Mouse (Mus musculus): ENCODE measurements around the gene Bbs5. TPM values are rescaled to one million over a fixed set of nuclear protein-coding genes. Genes with fewer than 3 reads are reported as not detected.
"Not testable (repeated sequence)": the region's sequence is repeated elsewhere in the genome, so short reads cannot be mapped to it uniquely, and the experiment has no call there.

Gene Bbs5
- polyA plus RNA-seq, 1 experiment from 2014 or later = 21.7 TPM

DNA sequence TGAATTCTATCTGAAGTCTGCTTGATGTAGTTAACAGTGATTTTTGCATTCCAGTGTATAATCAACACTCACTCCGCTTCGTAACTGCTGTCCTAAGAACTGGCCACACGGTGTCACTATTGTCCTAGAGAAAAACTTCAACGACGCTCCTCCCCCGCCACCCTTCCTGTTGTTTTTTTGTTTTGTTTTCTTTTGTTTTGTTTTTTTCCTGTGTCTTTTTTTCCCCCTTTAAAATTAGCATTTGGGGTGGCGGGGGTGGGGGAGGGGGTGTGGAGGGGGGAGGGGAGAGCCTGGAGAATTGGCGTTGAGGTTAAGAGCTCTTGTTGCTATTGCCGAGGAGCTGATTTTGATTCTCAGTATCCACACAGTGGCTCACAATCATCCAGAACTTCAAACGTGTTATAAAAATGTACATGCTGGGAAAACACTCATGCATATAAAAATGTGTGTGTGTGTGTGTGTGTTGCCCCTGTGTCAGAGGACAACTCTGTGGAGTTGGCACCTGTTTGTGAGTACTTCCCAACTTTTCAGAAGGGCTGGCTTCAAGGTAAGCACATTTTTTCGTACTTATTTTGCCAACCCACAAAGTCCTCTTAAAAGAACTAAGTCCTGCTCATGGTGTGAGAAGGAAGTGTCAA, 11.8 kb upstream of the Bbs5 start:
- Histone ChIP-seq H3K27me3 (no peaks in the 10 kb centered on the region), H3K4me3 (peak overlapping the region; percentile 31), H3K4me1 (0 out of 2 replicates have a peak, but pooled peaks cover 2% of the 10 kb centered on the region), H3K36me3 (no peaks in the 10 kb centered on the region), H3K9me3 (no peaks in the 10 kb centered on the region), H3K9ac (replicated peaks) (no peak overlapping the region), H3K27ac (replicated peaks) (no peak overlapping the region), H3K4me2 (replicated peaks) (peak overlapping the region; percentile 40)
- peak; percentile 36; the same call in 1 of the 2 replicates for ATAC-seq (replicated peaks)
- 11% methylated on average over 11 of the region's 11 CpGs for WGBS

GRCm38 (mm10) chr2:69635807-69636206, 11.2 kb upstream of the Bbs5 start:
- no peaks in the 10 kb centered on the region for H3K9me3 ChIP-seq
- no peak overlapping the region for H3K27ac ChIP-seq (replicated peaks)
- H3K9ac ChIP-seq (replicated peaks) = no peak overlapping the region
- ATAC-seq (replicated peaks) = no peak; the same call in 1 of the 2 replicates
- H3K4me1 ChIP-seq = 0 out of 2 replicates have a peak, but pooled peaks cover 2% of the 10 kb centered on the region
- no peak overlapping the region for H3K4me3 ChIP-seq
- 73% methylated on average over 6 of the region's 6 CpGs for WGBS
- H3K4me2 ChIP-seq (replicated peaks) = no peak overlapping the region
- no peaks in the 10 kb centered on the region for H3K27me3 ChIP-seq
- H3K36me3 ChIP-seq = no peaks in the 10 kb centered on the region

DNA sequence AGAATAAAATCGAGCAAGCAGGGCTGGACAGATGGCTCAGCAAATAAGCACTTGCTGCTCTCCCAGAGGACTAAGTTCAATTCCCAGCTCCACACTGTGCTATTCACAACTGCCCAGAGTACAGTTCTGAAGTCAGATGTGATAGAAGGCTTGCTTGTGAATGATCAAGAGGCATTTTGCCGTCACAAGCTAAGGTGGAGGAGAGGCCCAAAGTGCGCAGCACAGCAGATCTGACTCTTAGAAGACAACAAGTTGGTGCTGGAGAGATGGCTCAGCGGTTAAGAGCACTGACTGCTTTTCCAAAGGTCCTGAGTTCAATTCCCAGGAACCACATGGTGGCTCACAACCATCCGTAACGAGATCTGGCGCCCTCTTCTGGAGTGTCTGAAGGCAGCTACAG, 9.0 kb upstream of the Bbs5 start:
- not testable (repeated sequence) for ATAC-seq (replicated peaks); H3K9ac ChIP-seq (replicated peaks); H3K4me1 ChIP-seq; H3K4me2 ChIP-seq (replicated peaks); H3K9me3 ChIP-seq; H3K27ac ChIP-seq (replicated peaks); H3K27me3 ChIP-seq; H3K36me3 ChIP-seq; H3K4me3 ChIP-seq
- 79% methylated on average over 7 of the region's 7 CpGs for WGBS

- no peaks in the 10 kb centered on the region for H3K27me3 ChIP-seq
- ATAC-seq (replicated peaks) = peak; percentile 66
- H3K4me1 ChIP-seq = 0 out of 2 replicates have a peak, but pooled peaks cover 2% of the 10 kb centered on the region
- WGBS = 42% methylated on average over 10 of the region's 10 CpGs
- no peaks in the 10 kb centered on the region for H3K9me3 ChIP-seq
- no peak overlapping the region for H3K27ac ChIP-seq (replicated peaks)
- H3K4me3 ChIP-seq = no peak overlapping the region
- no peaks in the 10 kb centered on the region for H3K36me3 ChIP-seq
- peak overlapping the region; percentile 22; the same call in 1 of the 2 replicates for H3K4me2 ChIP-seq (replicated peaks)
- no peak overlapping the region for H3K9ac ChIP-seq (replicated peaks)
Measured at GRCm38 (mm10) chr2:69640100-69640499, 6.9 kb upstream of the Bbs5 start.

DNA sequence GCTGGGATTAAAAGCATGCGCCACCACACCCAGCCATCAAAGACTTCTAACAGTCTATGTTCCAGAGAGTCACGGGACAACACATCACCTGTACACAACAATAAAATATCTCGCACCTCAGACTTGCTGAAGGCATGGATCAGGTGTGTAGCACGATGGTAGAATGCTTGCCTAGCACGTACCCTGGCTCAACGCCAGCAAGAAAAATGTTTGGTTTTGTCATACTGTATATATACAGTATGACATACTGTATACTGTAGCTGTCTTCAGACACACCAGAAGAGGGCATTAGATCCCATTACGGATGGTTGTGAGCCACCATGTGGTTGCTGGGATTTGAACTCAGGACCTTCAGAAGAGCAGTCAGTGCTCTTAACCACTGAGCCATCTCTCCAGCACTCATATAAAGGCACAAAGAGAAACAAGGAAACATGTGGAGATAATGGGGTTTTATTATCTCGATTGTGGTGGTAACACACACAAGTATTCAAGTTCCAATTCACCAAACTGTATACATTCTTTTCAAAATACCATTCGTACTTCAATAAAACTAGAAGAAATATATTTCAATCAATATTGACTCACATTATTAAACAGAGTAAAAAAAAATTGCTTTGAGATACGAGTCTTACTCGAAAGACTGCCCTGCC, 1.9 kb upstream of the Bbs5 start:
- Histone ChIP-seq H3K4me3 (no peak overlapping the region), H3K27ac (replicated peaks) (no peak overlapping the region), H3K9me3 (no peaks in the 10 kb centered on the region), H3K36me3 (no peaks in the 10 kb centered on the region), H3K4me1 (peaks cover 9% of the 10 kb centered on the region), H3K9ac (replicated peaks) (no peak overlapping the region), H3K27me3 (no peaks in the 10 kb centered on the region), H3K4me2 (replicated peaks) (no peak overlapping the region)
- WGBS = 92% methylated on average over 11 of the region's 11 CpGs
- ATAC-seq (replicated peaks) = no peak

GRCm38 (mm10) chr2:69649716-69650115, 2.7 kb downstream of the Bbs5 start:
- WGBS = 78% methylated on average over 5 of the region's 5 CpGs
- no peaks in the 10 kb centered on the region for H3K27me3 ChIP-seq
- no peak overlapping the region for H3K4me3 ChIP-seq
- H3K27ac ChIP-seq (replicated peaks) = no peak overlapping the region
- ATAC-seq (replicated peaks) = no peak
- H3K9ac ChIP-seq (replicated peaks) = no peak overlapping the region
- H3K9me3 ChIP-seq = no peaks in the 10 kb centered on the region
- peaks cover 6% of the 10 kb centered on the region for H3K36me3 ChIP-seq
- H3K4me1 ChIP-seq = peaks cover 9% of the 10 kb centered on the region
- no peak overlapping the region for H3K4me2 ChIP-seq (replicated peaks)

DNA sequence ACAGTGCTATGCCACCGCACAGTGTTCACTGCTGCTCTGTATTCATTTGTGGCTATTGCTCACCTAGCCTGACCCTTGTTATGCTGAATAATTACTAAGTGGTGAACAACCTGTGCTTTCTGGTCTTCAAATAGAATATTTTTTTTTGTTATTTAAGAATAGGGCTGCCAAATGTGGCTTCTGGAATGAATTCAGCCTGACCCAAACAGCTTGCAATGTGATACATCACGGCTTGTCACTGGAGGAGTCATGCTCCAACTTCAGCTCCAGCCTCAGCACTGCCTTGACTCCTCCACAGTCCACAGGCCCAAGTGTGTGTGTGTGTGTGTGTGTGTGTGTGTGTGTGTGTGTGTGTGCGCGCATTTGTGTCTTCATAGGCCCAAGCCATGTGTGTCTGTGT, 12.4 kb downstream of the Bbs5 start:
- Histone ChIP-seq H3K9me3 (no peaks in the 10 kb centered on the region), H3K27ac (replicated peaks) (no peak overlapping the region), H3K4me1 (no peaks in the 10 kb centered on the region), H3K27me3 (no peaks in the 10 kb centered on the region), H3K4me3 (no peak overlapping the region), H3K9ac (replicated peaks) (no peak overlapping the region), H3K36me3 (peaks cover 23% of the 10 kb centered on the region), H3K4me2 (replicated peaks) (no peak overlapping the region)
- no peak for ATAC-seq (replicated peaks)
- 99% methylated on average over 4 of the region's 4 CpGs for WGBS

GRCm38 (mm10) chr2:69663827-69664476, 17.0 kb downstream of the Bbs5 start:
- Histone ChIP-seq H3K36me3 (peaks cover 18% of the 10 kb centered on the region), H3K27me3 (no peaks in the 10 kb centered on the region), H3K4me3 (no peak overlapping the region), H3K27ac (replicated peaks) (no peak overlapping the region), H3K9ac (replicated peaks) (no peak overlapping the region), H3K9me3 (no peaks in the 10 kb centered on the region), H3K4me1 (no peaks in the 10 kb centered on the region), H3K4me2 (replicated peaks) (no peak overlapping the region)
- 90% methylated on average over 13 of the region's 13 CpGs for WGBS
- ATAC-seq (replicated peaks) = no peak

- no peak overlapping the region for H3K4me2 ChIP-seq (replicated peaks)
- H3K4me1 ChIP-seq = no peaks in the 10 kb centered on the region
- H3K27ac ChIP-seq (replicated peaks) = no peak overlapping the region
- no peaks in the 10 kb centered on the region for H3K9me3 ChIP-seq
- peaks cover 12% of the 10 kb centered on the region for H3K36me3 ChIP-seq
- WGBS = 97% methylated on average over 4 of the region's 4 CpGs
- H3K9ac ChIP-seq (replicated peaks) = no peak overlapping the region
- no peak for ATAC-seq (replicated peaks)
- H3K4me3 ChIP-seq = no peak overlapping the region
- no peaks in the 10 kb centered on the region for H3K27me3 ChIP-seq
Measured at GRCm38 (mm10) chr2:69667656-69668055, 20.7 kb downstream of the Bbs5 start.

- no peak overlapping the region for H3K4me3 ChIP-seq
Measured at GRCm38 (mm10) chr2:69668414-69668813, 21.4 kb downstream of the Bbs5 start.

GRCm38 (mm10) chr2:69669853-69670252, 22.9 kb downstream of the Bbs5 start, which contains the start of gene Klhl41:
Klhl41 (plus strand) TSS chr2:69670120.
- ATAC-seq (replicated peaks) = no peak
- Histone ChIP-seq H3K27me3 (no peaks in the 10 kb centered on the region), H3K9me3 (no peaks in the 10 kb centered on the region), H3K9ac (replicated peaks) (no peak within 1 kb of the TSS), H3K4me3 (no peak within 1 kb of the TSS), H3K4me2 (replicated peaks) (no peak within 1 kb of the TSS), H3K27ac (replicated peaks) (no peak within 1 kb of the TSS), H3K4me1 (no peaks in the 10 kb centered on the region), H3K36me3 (peaks cover 4% of the 10 kb centered on the region; the same call in 1 of the 2 replicates)
- 86% methylated on average over 9 of the region's 9 CpGs for WGBS

More at GRCm38 (mm10) chr2:69668414-69668813, 21.4 kb downstream of the Bbs5 start:
- H3K27ac ChIP-seq (replicated peaks) = no peak overlapping the region
- H3K4me2 ChIP-seq (replicated peaks) = no peak overlapping the region
- ATAC-seq (replicated peaks) = no peak
- 53% methylated on average over 6 of the region's 6 CpGs for WGBS
- no peak overlapping the region for H3K9ac ChIP-seq (replicated peaks)
- no peaks in the 10 kb centered on the region for H3K27me3 ChIP-seq
- no peaks in the 10 kb centered on the region for H3K4me1 ChIP-seq
- peaks cover 12% of the 10 kb centered on the region; the same call in 1 of the 2 replicates for H3K36me3 ChIP-seq
- H3K9me3 ChIP-seq = no peaks in the 10 kb centered on the region

GRCm38 (mm10) chr2:69673723-69674122, 26.8 kb downstream of the Bbs5 start:
- WGBS = 78% methylated on average over 5 of the region's 5 CpGs
- no peaks in the 10 kb centered on the region for H3K36me3 ChIP-seq
- H3K4me1 ChIP-seq = no peaks in the 10 kb centered on the region
- H3K4me3 ChIP-seq = no peak overlapping the region
- no peaks in the 10 kb centered on the region for H3K9me3 ChIP-seq
- no peak for ATAC-seq (replicated peaks)
- H3K4me2 ChIP-seq (replicated peaks) = no peak overlapping the region
- H3K27ac ChIP-seq (replicated peaks) = no peak overlapping the region
- no peaks in the 10 kb centered on the region for H3K27me3 ChIP-seq
- H3K9ac ChIP-seq (replicated peaks) = no peak overlapping the region

All from forebrain, embryonic 15.5 days (tissue).